ENCODE assay signal across 8 mouse cellular contexts in the genomic region with DNA sequence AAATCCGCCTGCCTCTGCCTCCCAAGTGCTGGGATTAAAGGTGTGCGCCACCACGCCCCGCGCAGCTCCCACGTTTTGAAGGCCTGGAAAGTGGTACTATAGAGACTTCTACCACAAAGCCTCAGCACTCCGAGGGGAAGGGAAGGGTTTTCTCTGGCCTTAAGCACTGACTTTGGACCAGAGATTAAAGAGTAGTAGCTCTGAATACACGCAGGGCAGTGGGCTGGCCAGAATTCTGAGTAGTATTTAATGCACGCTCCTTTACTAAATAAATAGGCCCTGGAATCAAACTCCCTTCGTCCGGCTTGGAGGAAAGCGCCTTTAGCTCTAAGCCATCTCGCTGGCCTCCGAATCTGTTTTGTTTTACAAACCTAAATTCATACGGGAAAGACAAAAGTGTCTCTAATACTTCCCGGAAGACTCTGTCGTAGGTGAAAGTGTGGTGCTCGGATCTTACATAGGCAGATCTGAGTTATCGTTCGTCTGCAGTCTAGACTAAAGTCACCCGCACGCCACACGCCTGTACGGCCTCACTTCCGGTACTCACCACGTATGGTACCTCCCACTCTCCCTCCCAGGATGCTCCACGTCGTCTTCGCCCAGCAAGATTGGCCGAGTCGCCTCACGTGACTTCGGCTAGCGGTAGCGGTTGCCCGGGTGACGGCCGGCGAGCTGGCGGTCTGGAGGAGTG. TPM values are rescaled to one million over a fixed set of nuclear protein-coding genes. Genes with fewer than 3 reads are reported as not detected.
A peak's percentile ranks its signal among the peaks of the same experiment; 100 is the strongest.
DNase-seq lines count a peak whose midpoint lies in the region; ATAC-seq lines count a peak whose summit lies in the region.

A gene (plus strand): TSS at position 648 of the 691 bp plus-strand sequence.

- ATAC-seq in inflammation-experienced regulatory T-cells, adult 6 months = peak; percentile 100
- ATAC-seq in megakaryocyte-erythroid progenitor cell, adult 5-6 weeks (replicated peaks; ENCODE audit: low FRiP score, low TSS enrichment, poor library complexity, severe bottlenecking) = peak; percentile 99

- intact Hi-C loops in gastrocnemius, postnatal 14 days (cut with DNase I; ENCODE audit: low total_unique reads) = no loop called here
- intact Hi-C loops in left cerebral cortex, postnatal 10 days (cut with DNase I) = no loop called here

- DNase-seq in adipocyte (ENCODE audit: low spot score) = peak; percentile 95
- DNase-seq in embryo, embryonic 10 days (ENCODE audit: low spot score) = peak; percentile 99
- peak; percentile 95 for DNase-seq in gastrocnemius, postnatal 14 days
- peak; percentile 96 to 97 for DNase-seq in left cerebral cortex, postnatal 10 days (ENCODE audit: extremely low spot score in 1 of 2, low spot score in 2 of 2)
- DNase-seq in right cerebral cortex, postnatal 25 days = peak; percentile 97
- DNase-seq in urinary bladder, postnatal 4 days (ENCODE audit: low spot score in 2 of 2) = peak; percentile 92 to 96

RNA-seq across cellular contexts. Expression of the gene that starts here (rescaled TPM):
- 1 to 10 TPM; 2.5 to 2.6 TPM for total RNA-seq in gastrocnemius, postnatal 14 days (2021)
- 10 to 100 TPM in 1 of 3 experiments, 1 to 10 TPM in 2; 4.1 to 12.9 (median 9.0) TPM for polyA plus RNA-seq in inflammation-experienced regulatory T-cells, adult 6 months (2017; shearing (Covaris generic))
- 10 to 100 TPM; 40.7 to 45.7 TPM for total RNA-seq in left cerebral cortex, postnatal 10 days (2021)
- 25.4 and 25.8 TPM in 2 replicates for total RNA-seq in megakaryocyte-erythroid progenitor cell, adult 5-6 weeks (2014; fragmentation: Nextera tagmentation)
- 8.8 and 17.1 TPM in 2 replicates for total RNA-seq in megakaryocyte-erythroid progenitor cell, adult 5-6 weeks (2017)

Comparison
In these comparisons a context has a peak if more than half of its experiments do, and no peak if none do; other contexts are left out.
1. Peak in every context shown above with its lines: DNase-seq and ATAC-seq.